Mouse (Mus musculus): Measurements from ENCODE around the gene Cct4. TPM values are rescaled to one million over a fixed set of nuclear protein-coding genes. Genes with fewer than 3 reads are reported as not detected.

Gene Cct4
- total and polyA plus RNA-seq, 3 experiments: 482 to 874 (median 569) TPM

DNA sequence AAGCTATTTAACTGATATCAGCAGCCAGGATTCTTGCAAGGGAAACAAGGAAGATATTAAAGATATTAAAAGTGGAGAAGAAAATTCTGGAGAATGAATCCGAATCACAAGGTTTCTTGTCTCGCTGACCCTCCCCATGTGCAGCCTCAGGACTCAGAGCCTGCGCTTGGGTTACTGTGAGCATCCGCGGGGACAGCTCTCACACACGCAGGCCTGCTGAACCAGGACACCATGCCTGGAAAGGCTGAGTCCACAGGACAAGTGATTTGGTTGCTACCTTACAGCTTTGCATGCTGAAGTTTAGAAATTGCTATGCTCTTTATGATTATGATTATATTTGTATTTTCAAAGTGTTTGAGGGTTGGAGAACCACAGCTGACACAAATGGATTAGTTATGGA lies 39.1 kb downstream of the Cct4 start:
- Histone ChIP-seq H3K4me1 (ENCODE audit: control insufficient read depth in 1 of 2, insufficient read depth in 2 of 2) (no peaks in the 10 kb centered on the region), H3K36me3 (replicated peaks in 1 of 2; ENCODE audit: control insufficient read depth in 1 of 2, insufficient read depth in 1 of 2, low read length in 1 of 2) (no peaks in the 10 kb centered on the region), H3K4me2 (ENCODE audit: insufficient read depth, low read depth, poor library complexity, severe bottlenecking) (no peak overlapping the region), H3K79me2 (replicated peaks; ENCODE audit: control insufficient read depth, extremely low read depth, insufficient read depth, poor library complexity, severe bottlenecking) (no peaks in the 10 kb centered on the region), H3K27ac (ENCODE audit: insufficient read depth, low read depth) (no peak overlapping the region), H3K9me3 (replicated peaks; ENCODE audit: low read length) (no peaks in the 10 kb centered on the region), H3K9ac (ENCODE audit: insufficient read depth, low read depth) (no peak overlapping the region), H3K27me3 (replicated peaks) (no peaks in the 10 kb centered on the region), H3K4me3 (replicated peaks in 1 of 3; ENCODE audit: low read depth in 2 of 3, low read length in 2 of 3, poor library complexity in 1 of 3) (no peak overlapping the region)
- in situ Hi-C loops (cut with MboI; ENCODE audit: low pct_ligation_motif_present, low pct_unique_long_range_greater_than_20kb, low sequenced_read_pairs): no loop called here
- DNase-seq (ENCODE audit: extremely low read depth): no peak
- TF ChIP-seq POLR2AphosphoS2 (IDR thresholded peaks at IDR 0.05; ENCODE audit: low read depth, low read length) (no peak), USF1 (IDR thresholded peaks at IDR 0.05; ENCODE audit: low read depth, low read length) (no peak), RAD21 (IDR thresholded peaks at IDR 0.05; ENCODE audit: low read depth, low read length) (no peak), MAFK (IDR thresholded peaks at IDR 0.05; ENCODE audit: insufficient replicate concordance, low read length) (no peak), USF2 (conservative IDR thresholded peaks at IDR 0.05; ENCODE audit: low read depth, low read length) (no peak), MXI1 (IDR thresholded peaks at IDR 0.05; ENCODE audit: low read depth, low read length) (no peak), SIN3A (IDR thresholded peaks at IDR 0.05; ENCODE audit: low read length) (no peak), ZC3H11A (IDR thresholded peaks at IDR 0.05; ENCODE audit: low read depth, low read length) (no peak), CTCF (conservative IDR thresholded peaks at IDR 0.05 in 1 of 2, IDR thresholded peaks at IDR 0.05 in 1 of 2; ENCODE audit: low read depth in 2 of 2, low read length in 2 of 2) (no peak), JUN (IDR thresholded peaks at IDR 0.05; ENCODE audit: insufficient read depth, low read depth, low read length) (no peak), JUND (conservative IDR thresholded peaks at IDR 0.05; ENCODE audit: low read depth, low read length) (no peak), ZKSCAN1 (IDR thresholded peaks at IDR 0.05; ENCODE audit: borderline replicate concordance, low read depth, low read length) (no peak), CHD1 (IDR thresholded peaks at IDR 0.05; ENCODE audit: low read depth, low read length) (no peak), NRF1 (IDR thresholded peaks at IDR 0.05; ENCODE audit: low read depth, low read length) (no peak), HCFC1 (IDR thresholded peaks at IDR 0.05; ENCODE audit: low read depth, low read length) (no peak), TCF12 (IDR thresholded peaks at IDR 0.05; ENCODE audit: low read depth, low read length) (no peak), PAX5 (IDR thresholded peaks at IDR 0.05; ENCODE audit: low read length) (no peak), E2F4 (IDR thresholded peaks at IDR 0.05; ENCODE audit: insufficient replicate concordance, low read depth, low read length) (no peak)
- dilution Hi-C loops (cut with MboI; ENCODE audit: extremely low pct_ligation_motif_present, extremely low pct_unique_long_range_greater_than_20kb, low sequenced_read_pairs): no loop called here

DNA sequence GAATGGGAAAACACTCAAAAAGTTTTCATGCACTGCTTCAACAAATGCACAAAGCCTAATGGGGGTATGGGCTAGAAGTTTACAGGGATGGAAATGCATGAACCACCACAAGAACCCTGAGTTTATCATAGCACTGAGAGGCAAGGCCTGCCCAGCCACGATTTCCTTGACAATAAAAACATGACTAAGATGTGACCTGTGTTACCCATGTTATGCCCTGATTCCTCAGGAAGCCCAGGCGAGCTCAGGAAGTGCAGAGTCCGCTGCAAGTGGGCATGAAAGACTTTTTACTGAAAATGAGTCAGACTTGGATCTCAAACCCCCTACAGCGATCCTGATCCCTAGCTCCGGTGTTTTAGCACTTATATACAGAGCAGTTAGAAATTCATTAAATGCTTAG lies 56.9 kb downstream of the Cct4 start:
- TF ChIP-seq SIN3A (IDR thresholded peaks at IDR 0.05; ENCODE audit: low read length) (no peak), EP300 (IDR thresholded peaks at IDR 0.05; ENCODE audit: low read length) (no peak), MEF2A (IDR thresholded peaks at IDR 0.05; ENCODE audit: borderline replicate concordance, low read depth, low read length) (no peak), ETS1 (conservative IDR thresholded peaks at IDR 0.05; ENCODE audit: low read depth, low read length) (no peak), MAX (IDR thresholded peaks at IDR 0.05; ENCODE audit: low read length) (no peak), JUND (conservative IDR thresholded peaks at IDR 0.05; ENCODE audit: low read depth, low read length) (no peak), ELF1 (IDR thresholded peaks at IDR 0.05; ENCODE audit: low read depth, low read length) (no peak), CTCF (conservative IDR thresholded peaks at IDR 0.05 in 1 of 2, IDR thresholded peaks at IDR 0.05 in 1 of 2; ENCODE audit: low read depth in 2 of 2, low read length in 2 of 2) (no peak), SMC3 (IDR thresholded peaks at IDR 0.05; ENCODE audit: low read depth, low read length) (no peak), ZMIZ1 (IDR thresholded peaks at IDR 0.05; ENCODE audit: low read depth, low read length) (no peak), GABPA (IDR thresholded peaks at IDR 0.05; ENCODE audit: insufficient replicate concordance, low read depth, low read length) (no peak), MAFK (IDR thresholded peaks at IDR 0.05; ENCODE audit: insufficient replicate concordance, low read length) (no peak), USF1 (IDR thresholded peaks at IDR 0.05; ENCODE audit: low read depth, low read length) (no peak)

More for the DNA sequence above, 56.9 kb downstream of the Cct4 start:
- H3K27ac ChIP-seq (ENCODE audit: insufficient read depth, low read depth): no peak overlapping the region
- H3K4me3 ChIP-seq (replicated peaks in 1 of 3; ENCODE audit: low read depth in 2 of 3, low read length in 2 of 3, poor library complexity in 1 of 3): no peak overlapping the region
- H3K36me3 ChIP-seq (replicated peaks in 1 of 2; ENCODE audit: control insufficient read depth in 1 of 2, insufficient read depth in 1 of 2, low read length in 1 of 2): no peaks in the 10 kb centered on the region
- in situ Hi-C loops (cut with MboI; ENCODE audit: low pct_ligation_motif_present, low pct_unique_long_range_greater_than_20kb, low sequenced_read_pairs): no loop called here
- dilution Hi-C loops (cut with MboI; ENCODE audit: extremely low pct_ligation_motif_present, extremely low pct_unique_long_range_greater_than_20kb, low sequenced_read_pairs): no loop called here
- H3K9ac ChIP-seq (ENCODE audit: insufficient read depth, low read depth): no peak overlapping the region
- DNase-seq (ENCODE audit: extremely low read depth): no peak
- H3K4me1 ChIP-seq (ENCODE audit: control insufficient read depth in 1 of 2, insufficient read depth in 2 of 2): peaks cover 0 to 3% of the 10 kb centered on the region in 2 experiments; a peak in 1 of 4 replicates
- no peaks in the 10 kb centered on the region for H3K9me3 ChIP-seq (replicated peaks; ENCODE audit: low read length)
- no peaks in the 10 kb centered on the region for H3K27me3 ChIP-seq (replicated peaks)
- H3K4me2 ChIP-seq (ENCODE audit: insufficient read depth, low read depth, poor library complexity, severe bottlenecking): no peak overlapping the region
- no peaks in the 10 kb centered on the region for H3K79me2 ChIP-seq (replicated peaks; ENCODE audit: control insufficient read depth, extremely low read depth, insufficient read depth, poor library complexity, severe bottlenecking)
